Mouse (Mus musculus): ENCODE results near the gene H2afv. TPM values are rescaled to one million over a fixed set of nuclear protein-coding genes. Genes with fewer than 3 reads are reported as not detected.

H2afv gene
- polyA plus RNA-seq, 1 experiment from 2014 or later: 510 TPM

- H3K9ac ChIP-seq (ENCODE audit: low read length): no peak overlapping the region
- 66% methylated on average over 6 of the region's 6 CpGs for WGBS
- H3K4me3 ChIP-seq (ENCODE audit: low read depth, low read length): no peak overlapping the region
- no peaks in the 10 kb centered on the region for H3K27me3 ChIP-seq (replicated peaks; ENCODE audit: control insufficient read depth, insufficient read depth, low read length)
- ATAC-seq (replicated peaks; ENCODE audit: low FRiP score, low TSS enrichment, low read depth) (no peak), DNase-seq (ENCODE audit: low spot score) (no peak)
- H3K4me1 ChIP-seq (replicated peaks; ENCODE audit: control insufficient read depth, insufficient read depth, low read length): no peaks in the 10 kb centered on the region
- no peak overlapping the region for H3K4me2 ChIP-seq (ENCODE audit: low read length)
- H3K27ac ChIP-seq (ENCODE audit: low read depth): no peak overlapping the region
- no peaks in the 10 kb centered on the region for H3K9me3 ChIP-seq (ENCODE audit: control insufficient read depth, low read length)
- H3K36me3 ChIP-seq (ENCODE audit: control insufficient read depth, insufficient read depth, low read length): no peaks in the 10 kb centered on the region
These were observed 37.5 kb upstream of the H2afv start for GRCm38 (mm10) chr11:6481669-6482185.

GRCm38 (mm10) chr11:6480681-6481405, 36.6 kb upstream of the H2afv start:
- no peak overlapping the region for H3K4me3 ChIP-seq (ENCODE audit: low read depth, low read length)
- H3K4me2 ChIP-seq (ENCODE audit: low read length): no peak overlapping the region
- WGBS: 81% methylated on average over 13 of the region's 13 CpGs
- H3K27me3 ChIP-seq (replicated peaks; ENCODE audit: control insufficient read depth, insufficient read depth, low read length): no peaks in the 10 kb centered on the region
- no peaks in the 10 kb centered on the region for H3K9me3 ChIP-seq (ENCODE audit: control insufficient read depth, low read length)
- H3K36me3 ChIP-seq (ENCODE audit: control insufficient read depth, insufficient read depth, low read length): no peaks in the 10 kb centered on the region
- no peaks in the 10 kb centered on the region for H3K4me1 ChIP-seq (replicated peaks; ENCODE audit: control insufficient read depth, insufficient read depth, low read length)
- no peak overlapping the region for H3K9ac ChIP-seq (ENCODE audit: low read length)
- no peak for ATAC-seq (replicated peaks; ENCODE audit: low FRiP score, low TSS enrichment, low read depth)
- DNase-seq (ENCODE audit: low spot score): no peak
- H3K27ac ChIP-seq (ENCODE audit: low read depth): no peak overlapping the region

GRCm38 (mm10) chr11:6480191-6480590, 35.9 kb upstream of the H2afv start:
- Histone ChIP-seq H3K27me3 (replicated peaks; ENCODE audit: control insufficient read depth, insufficient read depth, low read length) (no peaks in the 10 kb centered on the region), H3K36me3 (ENCODE audit: control insufficient read depth, insufficient read depth, low read length) (no peaks in the 10 kb centered on the region), H3K4me1 (replicated peaks; ENCODE audit: control insufficient read depth, insufficient read depth, low read length) (no peaks in the 10 kb centered on the region), H3K9me3 (ENCODE audit: control insufficient read depth, low read length) (no peaks in the 10 kb centered on the region), H3K27ac (ENCODE audit: low read depth) (no peak overlapping the region), H3K4me3 (ENCODE audit: low read depth, low read length) (no peak overlapping the region), H3K9ac (ENCODE audit: low read length) (no peak overlapping the region), H3K4me2 (ENCODE audit: low read length) (no peak overlapping the region)
- no peak for ATAC-seq (replicated peaks; ENCODE audit: low FRiP score, low TSS enrichment, low read depth)
- 72% methylated on average over 7 of the region's 7 CpGs for WGBS
- no peak for DNase-seq (ENCODE audit: low spot score)

GRCm38 (mm10) chr11:6479231-6479630, 35.0 kb upstream of the H2afv start:
- ATAC-seq (replicated peaks; ENCODE audit: low FRiP score, low TSS enrichment, low read depth) (no peak), DNase-seq (ENCODE audit: low spot score) (no peak)
- H3K4me1 ChIP-seq (replicated peaks; ENCODE audit: control insufficient read depth, insufficient read depth, low read length): peaks cover 3% of the 10 kb centered on the region; the same call in 1 of the 2 replicates
- H3K27ac ChIP-seq (ENCODE audit: low read depth): no peak overlapping the region
- no peak overlapping the region for H3K4me3 ChIP-seq (ENCODE audit: low read depth, low read length)
- no peak overlapping the region for H3K9ac ChIP-seq (ENCODE audit: low read length)
- no peaks in the 10 kb centered on the region for H3K36me3 ChIP-seq (ENCODE audit: control insufficient read depth, insufficient read depth, low read length)
- H3K27me3 ChIP-seq (replicated peaks; ENCODE audit: control insufficient read depth, insufficient read depth, low read length): no peaks in the 10 kb centered on the region
- no peaks in the 10 kb centered on the region for H3K9me3 ChIP-seq (ENCODE audit: control insufficient read depth, low read length)
- 64% methylated on average over 2 of the region's 2 CpGs for WGBS
- H3K4me2 ChIP-seq (ENCODE audit: low read length): no peak overlapping the region

GRCm38 (mm10) chr11:6477350-6477749, 33.1 kb upstream of the H2afv start:
- peaks cover 16% of the 10 kb centered on the region for H3K4me1 ChIP-seq (replicated peaks; ENCODE audit: control insufficient read depth, insufficient read depth, low read length)
- H3K27ac ChIP-seq (ENCODE audit: low read depth): no peak overlapping the region
- H3K9me3 ChIP-seq (ENCODE audit: control insufficient read depth, low read length): no peaks in the 10 kb centered on the region
- H3K4me3 ChIP-seq (ENCODE audit: low read depth, low read length): no peak overlapping the region
- no peak overlapping the region for H3K9ac ChIP-seq (ENCODE audit: low read length)
- ATAC-seq (replicated peaks; ENCODE audit: low FRiP score, low TSS enrichment, low read depth) (no peak), DNase-seq (ENCODE audit: low spot score) (no peak)
- H3K36me3 ChIP-seq (ENCODE audit: control insufficient read depth, insufficient read depth, low read length): peaks cover 10% of the 10 kb centered on the region; the same call in 1 of the 2 replicates
- no peaks in the 10 kb centered on the region for H3K27me3 ChIP-seq (replicated peaks; ENCODE audit: control insufficient read depth, insufficient read depth, low read length)
- H3K4me2 ChIP-seq (ENCODE audit: low read length): no peak overlapping the region
- 97% methylated on average over 1 of the region's 1 CpGs for WGBS

GRCm38 (mm10) chr11:6476876-6477275, 32.6 kb upstream of the H2afv start:
- WGBS: 71% methylated on average over 6 of the region's 6 CpGs
- H3K4me2 ChIP-seq (ENCODE audit: low read length): peak overlapping the region; percentile 84; the same call in 1 of the 2 replicates
- ATAC-seq (replicated peaks; ENCODE audit: low FRiP score, low TSS enrichment, low read depth): no peak

GRCm38 (mm10) chr11:6475867-6476484, 31.7 kb upstream of the H2afv start, which contains the start of gene Purb:
Purb (minus strand) TSS chr11:6475917.
- Histone ChIP-seq H3K4me2 (ENCODE audit: low read length) (peak within 1 kb of the TSS; percentile 98), H3K9me3 (ENCODE audit: control insufficient read depth, low read length) (no peaks in the 10 kb centered on the region), H3K4me3 (ENCODE audit: low read depth, low read length) (peak within 1 kb of the TSS; percentile 98), H3K27ac (ENCODE audit: low read depth) (peak within 1 kb of the TSS; percentile 97), H3K27me3 (replicated peaks; ENCODE audit: control insufficient read depth, insufficient read depth, low read length) (no peaks in the 10 kb centered on the region), H3K36me3 (ENCODE audit: control insufficient read depth, insufficient read depth, low read length) (peaks cover 12% of the 10 kb centered on the region), H3K9ac (ENCODE audit: low read length) (peak within 1 kb of the TSS; percentile 93), H3K4me1 (replicated peaks; ENCODE audit: control insufficient read depth, insufficient read depth, low read length) (peaks cover 24% of the 10 kb centered on the region)
- ATAC-seq (replicated peaks; ENCODE audit: low FRiP score, low TSS enrichment, low read depth): peak; percentile 97
- DNase-seq (ENCODE audit: low spot score): peak; percentile 95
- WGBS: under 1% methylated on average over 52 of the region's 76 CpGs

More at GRCm38 (mm10) chr11:6476876-6477275, 32.6 kb upstream of the H2afv start:
- H3K4me3 ChIP-seq (ENCODE audit: low read depth, low read length): no peak overlapping the region
- peaks cover 16% of the 10 kb centered on the region for H3K4me1 ChIP-seq (replicated peaks; ENCODE audit: control insufficient read depth, insufficient read depth, low read length)
- no peak for DNase-seq (ENCODE audit: low spot score)
- no peaks in the 10 kb centered on the region for H3K9me3 ChIP-seq (ENCODE audit: control insufficient read depth, low read length)
- no peaks in the 10 kb centered on the region for H3K27me3 ChIP-seq (replicated peaks; ENCODE audit: control insufficient read depth, insufficient read depth, low read length)
- no peak overlapping the region for H3K9ac ChIP-seq (ENCODE audit: low read length)
- no peak overlapping the region for H3K27ac ChIP-seq (ENCODE audit: low read depth)
- H3K36me3 ChIP-seq (ENCODE audit: control insufficient read depth, insufficient read depth, low read length): peaks cover 10% of the 10 kb centered on the region; the same call in 1 of the 2 replicates

- Histone ChIP-seq H3K4me2 (ENCODE audit: low read length) (peak overlapping the region; percentile 98), H3K4me1 (replicated peaks; ENCODE audit: control insufficient read depth, insufficient read depth, low read length) (peaks cover 31% of the 10 kb centered on the region), H3K36me3 (ENCODE audit: control insufficient read depth, insufficient read depth, low read length) (peaks cover 17% of the 10 kb centered on the region), H3K27ac (ENCODE audit: low read depth) (peak overlapping the region; percentile 97), H3K9me3 (ENCODE audit: control insufficient read depth, low read length) (no peaks in the 10 kb centered on the region), H3K27me3 (replicated peaks; ENCODE audit: control insufficient read depth, insufficient read depth, low read length) (no peaks in the 10 kb centered on the region), H3K4me3 (ENCODE audit: low read depth, low read length) (peak overlapping the region; percentile 98), H3K9ac (ENCODE audit: low read length) (peak overlapping the region; percentile 93)
- DNase-seq (ENCODE audit: low spot score): peak; percentile 82
- ATAC-seq (replicated peaks; ENCODE audit: low FRiP score, low TSS enrichment, low read depth): peak; percentile 26
- under 1% methylated on average over 103 of the region's 109 CpGs for WGBS
These were observed 30.9 kb upstream of the H2afv start for GRCm38 (mm10) chr11:6474874-6475731.

Data from intestine, embryonic 14.5 days (tissue).